Mouse (Mus musculus): ENCODE results near the gene Cdh15. TPM values are rescaled to one million over a fixed set of nuclear protein-coding genes. Genes with fewer than 3 reads are reported as not detected.

The Cdh15 gene
- polyA plus RNA-seq, 1 experiment = 108 TPM

GRCm38 (mm10) chr8:122845662-122846061 lies 2.1 kb upstream of the Cdh15 start:
- Histone ChIP-seq H3ac (ENCODE audit: control insufficient read depth, insufficient read length, low read depth) (no peak overlapping the region), H3K27me3 (ENCODE audit: control insufficient read depth, insufficient read depth, insufficient read length) (peaks cover 4% of the 10 kb centered on the region), H3K36me3 (ENCODE audit: control insufficient read depth, insufficient read depth) (no peaks in the 10 kb centered on the region), H3K4me3 (ENCODE audit: insufficient read depth, poor library complexity, severe bottlenecking) (no peak overlapping the region), H3K79me2 (ENCODE audit: control insufficient read depth, insufficient read depth) (peaks cover 5% of the 10 kb centered on the region), H3K79me3 (ENCODE audit: low read depth) (no peaks in the 10 kb centered on the region)
- TF ChIP-seq FOSL1 (IDR thresholded peaks at IDR 0.05; ENCODE audit: insufficient read depth, low read length, poor library complexity, severe bottlenecking) = no peak
- TF ChIP-seq CEBPB (IDR thresholded peaks at IDR 0.05; ENCODE audit: low read depth) = no peak

GRCm38 (mm10) chr8:122849152-122849910 lies 1.6 kb downstream of the Cdh15 start:
- H3K4me3 ChIP-seq (ENCODE audit: insufficient read depth, poor library complexity, severe bottlenecking) = peak overlapping the region; percentile 31

GRCm38 (mm10) chr8:122850641-122851240 lies 3.0 kb downstream of the Cdh15 start:
- TF ChIP-seq MYOG (IDR thresholded peaks at IDR 0.05; ENCODE audit: control insufficient read depth, extremely low read depth, insufficient read length) (no peak), MYOD1 (IDR thresholded peaks at IDR 0.05; ENCODE audit: control insufficient read depth, insufficient read length, low read depth) (peak; percentile 100), MAX (IDR thresholded peaks at IDR 0.05) (no peak), CEBPB (IDR thresholded peaks at IDR 0.05; ENCODE audit: low read depth) (no peak), USF1 (IDR thresholded peaks at IDR 0.05; ENCODE audit: low read depth) (no peak), CTCF (IDR thresholded peaks at IDR 0.05; ENCODE audit: control insufficient read depth, insufficient read depth, insufficient read length) (no peak), FOSL1 (IDR thresholded peaks at IDR 0.05; ENCODE audit: insufficient read depth, low read length, poor library complexity, severe bottlenecking) (no peak)
- Histone ChIP-seq H3K27me3 (ENCODE audit: control insufficient read depth, insufficient read depth, insufficient read length) (no peaks in the 10 kb centered on the region), H3K79me3 (ENCODE audit: low read depth) (no peaks in the 10 kb centered on the region), H3ac (ENCODE audit: control insufficient read depth, insufficient read length, low read depth) (peak overlapping the region; percentile 20), H3K79me2 (ENCODE audit: control insufficient read depth, insufficient read depth) (peaks cover 15% of the 10 kb centered on the region), H3K36me3 (ENCODE audit: control insufficient read depth, insufficient read depth) (no peaks in the 10 kb centered on the region), H3K4me3 (ENCODE audit: insufficient read depth, poor library complexity, severe bottlenecking) (no peak overlapping the region)

More at GRCm38 (mm10) chr8:122849152-122849910, 1.6 kb downstream of the Cdh15 start:
- Histone ChIP-seq H3K36me3 (ENCODE audit: control insufficient read depth, insufficient read depth) (no peaks in the 10 kb centered on the region), H3K27me3 (ENCODE audit: control insufficient read depth, insufficient read depth, insufficient read length) (no peaks in the 10 kb centered on the region), H3ac (ENCODE audit: control insufficient read depth, insufficient read length, low read depth) (peak overlapping the region; percentile 80), H3K79me3 (ENCODE audit: low read depth) (no peaks in the 10 kb centered on the region), H3K79me2 (ENCODE audit: control insufficient read depth, insufficient read depth) (peaks cover 15% of the 10 kb centered on the region)
- TF ChIP-seq USF1 (IDR thresholded peaks at IDR 0.05; ENCODE audit: low read depth) (no peak), MYOD1 (IDR thresholded peaks at IDR 0.05; ENCODE audit: control insufficient read depth, insufficient read length, low read depth) (peak; percentile 85), MYOG (IDR thresholded peaks at IDR 0.05; ENCODE audit: control insufficient read depth, extremely low read depth, insufficient read length) (no peak)

GRCm38 (mm10) chr8:122851692-122852545 lies 4.2 kb downstream of the Cdh15 start:
- Histone ChIP-seq H3K79me3 (ENCODE audit: low read depth) (no peaks in the 10 kb centered on the region), H3K4me3 (ENCODE audit: insufficient read depth, poor library complexity, severe bottlenecking) (no peak overlapping the region), H3K79me2 (ENCODE audit: control insufficient read depth, insufficient read depth) (peaks cover 15% of the 10 kb centered on the region), H3K27me3 (ENCODE audit: control insufficient read depth, insufficient read depth, insufficient read length) (no peaks in the 10 kb centered on the region), H3K36me3 (ENCODE audit: control insufficient read depth, insufficient read depth) (no peaks in the 10 kb centered on the region), H3ac (ENCODE audit: control insufficient read depth, insufficient read length, low read depth) (no peak overlapping the region)
- TF ChIP-seq MYOD1 (IDR thresholded peaks at IDR 0.05; ENCODE audit: control insufficient read depth, insufficient read length, low read depth) (peak; percentile 77), USF1 (IDR thresholded peaks at IDR 0.05; ENCODE audit: low read depth) (no peak), MYOG (IDR thresholded peaks at IDR 0.05; ENCODE audit: control insufficient read depth, extremely low read depth, insufficient read length) (no peak), MAX (IDR thresholded peaks at IDR 0.05) (peak; percentile 3), CEBPB (IDR thresholded peaks at IDR 0.05; ENCODE audit: low read depth) (no peak), FOSL1 (IDR thresholded peaks at IDR 0.05; ENCODE audit: insufficient read depth, low read length, poor library complexity, severe bottlenecking) (no peak), CTCF (IDR thresholded peaks at IDR 0.05; ENCODE audit: control insufficient read depth, insufficient read depth, insufficient read length) (no peak)

GRCm38 (mm10) chr8:122852546-122852905 lies 4.8 kb downstream of the Cdh15 start:
- no peak overlapping the region for H3K4me3 ChIP-seq (ENCODE audit: insufficient read depth, poor library complexity, severe bottlenecking)
- TF ChIP-seq MYOD1 (IDR thresholded peaks at IDR 0.05; ENCODE audit: control insufficient read depth, insufficient read length, low read depth) = no peak
- TF ChIP-seq USF1 (IDR thresholded peaks at IDR 0.05; ENCODE audit: low read depth) = no peak
- no peak for TF ChIP-seq MAX (IDR thresholded peaks at IDR 0.05)
- TF ChIP-seq FOSL1 (IDR thresholded peaks at IDR 0.05; ENCODE audit: insufficient read depth, low read length, poor library complexity, severe bottlenecking) = no peak
- TF ChIP-seq CTCF (IDR thresholded peaks at IDR 0.05; ENCODE audit: control insufficient read depth, insufficient read depth, insufficient read length) = no peak
- no peak for TF ChIP-seq MYOG (IDR thresholded peaks at IDR 0.05; ENCODE audit: control insufficient read depth, extremely low read depth, insufficient read length)
- no peak for TF ChIP-seq CEBPB (IDR thresholded peaks at IDR 0.05; ENCODE audit: low read depth)
- H3K27me3 ChIP-seq (ENCODE audit: control insufficient read depth, insufficient read depth, insufficient read length) = no peaks in the 10 kb centered on the region
- H3K79me3 ChIP-seq (ENCODE audit: low read depth) = no peaks in the 10 kb centered on the region
- no peaks in the 10 kb centered on the region for H3K36me3 ChIP-seq (ENCODE audit: control insufficient read depth, insufficient read depth)
- H3K79me2 ChIP-seq (ENCODE audit: control insufficient read depth, insufficient read depth) = peaks cover 15% of the 10 kb centered on the region
- no peak overlapping the region for H3ac ChIP-seq (ENCODE audit: control insufficient read depth, insufficient read length, low read depth)

All from C2C12 (cell line).